ENCODE assay signal across 8 mouse cellular contexts in the genomic region with DNA sequence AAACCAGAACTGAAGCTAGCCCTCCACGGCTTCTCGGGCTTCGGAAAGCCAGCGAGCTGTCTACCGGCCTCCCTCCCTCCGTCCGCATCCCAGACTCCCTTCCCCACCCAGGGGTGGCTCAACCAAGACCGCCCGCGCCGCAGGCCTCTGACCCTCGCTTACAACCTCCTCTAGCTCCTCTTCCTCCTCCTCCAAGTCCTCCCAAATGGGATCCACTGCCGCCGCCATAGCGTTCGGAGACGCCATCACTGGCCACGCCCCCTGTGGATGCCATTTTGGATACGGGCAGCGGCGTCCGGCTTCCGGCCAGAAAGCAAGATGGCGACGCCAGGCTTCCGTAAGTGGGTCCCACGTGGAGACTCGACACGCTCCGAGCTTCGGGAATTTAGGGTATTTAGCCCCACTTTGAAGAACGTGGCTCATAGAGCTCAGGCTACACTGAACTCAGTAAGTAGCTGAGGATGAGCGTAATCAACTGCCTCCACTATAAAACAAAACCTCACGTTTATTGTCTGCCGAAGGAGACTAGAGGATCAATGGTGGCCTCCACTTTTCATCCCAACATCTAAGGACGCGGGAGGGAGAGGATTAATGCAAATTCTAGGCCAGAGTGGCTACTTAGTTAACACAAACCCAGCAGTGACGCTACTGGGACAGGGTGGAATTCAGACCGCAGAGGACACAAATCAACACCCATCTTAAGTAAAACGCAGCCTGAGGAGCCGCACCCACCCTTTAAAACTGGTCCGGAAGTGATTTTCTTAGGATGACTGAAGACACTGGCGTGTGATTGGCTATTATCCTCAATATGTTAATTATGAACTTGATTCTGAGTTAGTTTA. TPM values are rescaled to one million over a fixed set of nuclear protein-coding genes. Genes with fewer than 3 reads are reported as not detected.
DNase-seq lines count a peak whose midpoint lies in the region; ATAC-seq and TF ChIP-seq lines count a peak whose summit lies in the region.

A gene (minus strand): TSS at position 695 of the 842 bp plus-strand sequence.

- H3K4me2 ChIP-seq in hindbrain, postnatal 0 days (ENCODE audit: low read depth, low read length): peak within 1 kb of the TSS; percentile 76

- TF ChIP-seq CTCF in gastrocnemius, adult 2 months (IDR thresholded peaks at IDR 0.05): no peak
- TF ChIP-seq CTCF in hindbrain, postnatal 0 days (IDR thresholded peaks at IDR 0.05; ENCODE audit: low read depth): no peak
- no peak for TF ChIP-seq CTCF in left cerebral cortex, adult 2 months (IDR thresholded peaks at IDR 0.05)

- peaks cover 4% of the 10 kb centered on the region; the same call in 1 of the 2 replicates for H3K4me1 ChIP-seq in hindbrain, postnatal 0 days (ENCODE audit: insufficient read depth, low read length)

- peak; percentile 74 for ATAC-seq in hindbrain, postnatal 0 days
- ATAC-seq in megakaryocyte, adult 5-6 weeks (ENCODE audit: poor library complexity, severe bottlenecking): peak; percentile 85

- peak within 1 kb of the TSS; percentile 94 for H3K27ac ChIP-seq in gastrocnemius, adult 2 months
- peak within 1 kb of the TSS; percentile 94 for H3K27ac ChIP-seq in hindbrain, postnatal 0 days
- H3K27ac ChIP-seq in left cerebral cortex, adult 2 months: peak within 1 kb of the TSS; percentile 83

- WGBS in hindbrain, postnatal 0 days: under 1% methylated on average over 43 of the region's 43 CpGs

- H3K36me3 ChIP-seq in hindbrain, postnatal 0 days (ENCODE audit: insufficient read depth, low read length): no peaks in the 10 kb centered on the region

- no peaks in the 10 kb centered on the region for H3K9me3 ChIP-seq in hindbrain, postnatal 0 days (ENCODE audit: low read length)

- peak within 1 kb of the TSS; percentile 88 for H3K4me3 ChIP-seq in gastrocnemius, adult 2 months
- peak within 1 kb of the TSS; percentile 87 for H3K4me3 ChIP-seq in hindbrain, postnatal 0 days (ENCODE audit: low read length)
- H3K4me3 ChIP-seq in left cerebral cortex, adult 2 months: peak within 1 kb of the TSS; percentile 75

- peak within 1 kb of the TSS; percentile 91 for H3K9ac ChIP-seq in hindbrain, postnatal 0 days (replicated peaks; ENCODE audit: low read length)

- peak; percentile 82 for DNase-seq in WW6 (ENCODE audit: low read depth, low spot score)
- DNase-seq in cerebellum, postnatal 4 days (ENCODE audit: low spot score in 2 of 2): peak; percentile 89 to 95
- peak; percentile 95 for DNase-seq in gastrocnemius, adult 2 months
- DNase-seq in hindbrain, postnatal 0 days (ENCODE audit: low spot score): peak; percentile 98
- DNase-seq in left cerebral cortex, adult 2 months (ENCODE audit: extremely low spot score in 1 of 2, low spot score in 2 of 2): peak; percentile 91 to 95
- DNase-seq in right cerebral cortex, adult 2 months (ENCODE audit: low spot score in 2 of 2): peak; percentile 95 to 97
- DNase-seq in urinary bladder, postnatal 14 days (ENCODE audit: low spot score): peak; percentile 95

- H3K27me3 ChIP-seq in hindbrain, postnatal 0 days (ENCODE audit: insufficient read depth, low read length): no peaks in the 10 kb centered on the region

- intact Hi-C loops in gastrocnemius, adult 2 months (cut with DNase I): loop anchor here (1.0 to 2.0 kb wide), 3 partner anchors 43 to 268 kb away; no protein-coding TSS in a partner anchor
- intact Hi-C loops in left cerebral cortex, adult 2 months (cut with DNase I): loop anchor here (1.0 to 2.0 kb wide), 3 partner anchors 10 to 91 kb away; a partner anchor contains a TSS

RNA-seq across cellular contexts. Expression of the gene that starts here (rescaled TPM):
- 10 to 100 TPM; 27.0 to 27.7 TPM for total RNA-seq in gastrocnemius, adult 2 months (2021)
- total RNA-seq in hindbrain, postnatal 0 days (2014; rRNA removed): 24.6 and 26.8 TPM in 2 replicates
- polyA plus RNA-seq in hindbrain, postnatal 0 days (2015; fragmentation: Nextera tagmentation; extraction: Ambion mirVana): 59.4 and 64.6 TPM in 2 replicates
- 10 to 100 TPM; 21.0 to 30.7 TPM for total RNA-seq in left cerebral cortex, adult 2 months (2021)
- 48.3 and 50.2 TPM in 2 replicates for total RNA-seq in megakaryocyte, adult 5-6 weeks (2015)
- 118 and 147 TPM in 2 replicates for total RNA-seq in megakaryocyte, adult 5-6 weeks (2017)

Comparison
In these comparisons a context has a peak if more than half of its experiments do, and no peak if none do; other contexts are left out.
1. Peak in every context shown above with its lines: DNase-seq, ATAC-seq, H3K4me3 ChIP-seq and H3K27ac ChIP-seq.